Mouse (Mus musculus) NIH3T3 (cell line): ENCODE results near the gene Vmn1r25.
"Not testable (repeated sequence)": the region's sequence is repeated elsewhere in the genome, so short reads cannot be mapped to it uniquely, and the experiment has no call there.

Experiments used
- DNase-seq: peaks from one replicate; pipeline ENCODE4 v3.0.0-alpha.2; 2012; ENCODE audit warnings: low read depth

Gene Vmn1r25

DNA sequence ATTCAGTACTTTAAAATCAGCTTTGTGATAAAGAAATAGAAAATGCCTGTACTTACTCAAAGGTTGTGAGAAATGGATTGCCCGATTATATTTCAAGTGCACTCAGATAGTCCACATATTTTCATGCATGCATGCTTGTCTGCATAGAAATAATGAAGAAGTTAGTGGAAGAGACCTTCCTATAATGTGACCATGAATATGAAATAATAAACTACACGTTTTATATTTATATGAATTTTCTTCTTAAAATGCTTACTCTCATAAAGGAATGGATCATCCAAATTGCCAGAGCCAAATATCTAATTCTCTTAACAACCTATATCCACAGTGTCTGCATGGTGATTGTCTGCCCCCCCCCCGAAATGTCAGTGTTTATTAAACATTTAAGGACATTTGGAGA lies at the start of gene Vmn1r25:
TSS of gene Vmn1r25 (minus strand) at position 101 of the 400 bp plus-strand sequence.
- no peak for DNase-seq

GRCm38 (mm10) chr6:58017478-58017877 lies 36.9 kb upstream of the Vmn1r25 start:
- not testable (repeated sequence) for DNase-seq

GRCm38 (mm10) chr6:58015059-58015458 lies 34.4 kb upstream of the Vmn1r25 start, which contains the start of gene Vmn1r26:
TSS of gene Vmn1r26 (minus strand) at chr6:58015159.
- DNase-seq, result no peak

GRCm38 (mm10) chr6:57961403-57961802 lies 19.2 kb downstream of the Vmn1r25 start, which contains the start of gene Vmn1r24:
TSS of gene Vmn1r24 (minus strand) at chr6:57961503.
- not testable (repeated sequence) for DNase-seq
